Mouse (Mus musculus): ENCODE measurements at regions not wholly inside any gene's neighbourhood (a gene's known extent, or its start where the extent isn't known, plus 50 kb on each side); places are given as distances from the start of the nearest gene placed in this dataset.

DNA sequence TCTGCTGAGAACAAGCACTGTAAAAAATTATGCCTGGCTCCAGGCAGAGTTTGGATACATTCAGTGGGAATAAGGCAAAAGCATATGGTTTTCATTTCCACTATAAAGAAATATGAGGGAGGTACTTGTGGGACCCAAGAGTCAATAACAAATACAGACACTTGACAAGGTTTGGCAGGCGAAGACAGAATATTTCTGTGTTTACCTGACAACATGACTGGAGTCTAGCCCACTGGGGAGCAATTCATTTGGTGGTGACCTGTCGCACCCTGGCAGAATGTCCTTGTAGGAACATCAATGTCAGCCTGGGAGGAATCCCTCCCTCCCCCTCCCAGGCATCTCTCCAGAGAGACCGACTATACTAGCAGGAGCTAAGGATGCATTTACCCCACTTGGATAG is 276.8 kb downstream of the Maf start:
- no peak for TF ChIP-seq MAFK (IDR thresholded peaks at IDR 0.05; ENCODE audit: borderline replicate concordance, low read depth, low read length)
- TF ChIP-seq CTCF (IDR thresholded peaks at IDR 0.05 in 2 of 3, conservative IDR thresholded peaks at IDR 0.05 in 1 of 3; ENCODE audit: control insufficient read depth in 1 of 3, insufficient read depth in 1 of 3, low read depth in 2 of 3, low read length in 3 of 3, poor library complexity in 1 of 3, severe bottlenecking in 1 of 3), result no peak
- TF ChIP-seq POLR2A (IDR thresholded peaks at IDR 0.05; ENCODE audit: control insufficient read depth in 1 of 2, insufficient read depth in 1 of 2, low read depth in 1 of 2, low read length in 2 of 2, poor library complexity in 1 of 2), result no peak
- TF ChIP-seq GATA1 (IDR thresholded peaks at IDR 0.05; ENCODE audit: low read depth, low read length), result no peak
- no peak for TF ChIP-seq ZKSCAN1 (IDR thresholded peaks at IDR 0.05; ENCODE audit: low read depth, low read length)
- no peak for TF ChIP-seq TBP (IDR thresholded peaks at IDR 0.05; ENCODE audit: low read depth, low read length)
- no peak for TF ChIP-seq POLR2AphosphoS5 (IDR thresholded peaks at IDR 0.05; ENCODE audit: borderline replicate concordance, low read depth, low read length)
- TF ChIP-seq TAL1 (IDR thresholded peaks at IDR 0.05; ENCODE audit: low read length), result no peak

Data from MEL (cell line).